Mouse (Mus musculus) 416B (cell line): Measurements from ENCODE around the gene Phka2.

Source experiments
- DNase-seq: peaks from one replicate; pipeline ENCODE4 v3.0.0; 2011; ENCODE audit warnings: low read depth

The Phka2 gene

GRCm38 (mm10) chrX:160502048-160503041 lies at the start of gene Phka2:
Phka2 (plus strand) TSS chrX:160502166.
- DNase-seq, result peak; percentile 89

GRCm38 (mm10) chrX:160455686-160456085 lies 46.3 kb upstream of the Phka2 start:
- DNase-seq, result peak; percentile 17

DNA sequence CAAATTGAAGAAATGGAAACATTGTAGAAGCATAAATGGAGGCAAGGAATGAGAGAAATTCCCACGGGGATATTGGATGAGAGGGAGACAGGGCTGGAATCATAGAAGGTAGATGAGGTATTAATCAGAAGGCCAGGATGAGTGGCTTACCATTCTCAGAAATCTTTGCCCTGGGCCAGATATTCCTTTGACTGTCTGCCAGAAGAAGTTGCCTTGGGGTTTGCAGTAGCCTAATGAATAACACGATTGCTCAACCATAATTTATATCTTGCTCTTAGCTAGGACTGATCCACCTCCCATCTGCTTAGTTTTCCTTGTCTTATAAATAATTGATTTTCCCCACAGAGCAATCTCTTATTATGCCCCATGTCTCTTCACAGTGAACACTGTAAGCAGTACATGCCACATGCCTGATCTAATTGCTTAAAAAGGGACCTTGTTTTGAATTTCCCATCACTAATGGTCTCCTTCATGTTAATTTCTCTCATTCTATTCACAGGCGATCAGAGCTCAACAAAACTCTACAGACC lies 30.6 kb upstream of the Phka2 start:
- no peak for DNase-seq

DNA sequence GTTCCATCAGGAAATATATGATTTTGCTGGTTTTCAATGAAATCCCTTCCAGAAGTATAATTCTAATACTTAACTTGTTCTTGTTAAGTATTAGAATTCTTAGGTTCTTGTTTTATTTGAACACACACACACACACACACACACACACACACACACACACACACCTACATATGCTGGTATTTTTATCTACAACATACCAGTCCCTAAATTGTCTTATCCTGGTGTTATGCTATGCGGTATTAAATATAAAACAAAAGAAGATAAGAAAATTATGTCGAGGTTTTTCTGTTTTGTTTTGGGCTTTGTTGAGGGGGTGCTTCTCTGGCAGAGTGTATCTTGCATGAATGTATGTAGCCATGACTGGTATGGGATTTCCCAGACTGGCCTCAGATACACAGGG lies 12.2 kb upstream of the Phka2 start:
- DNase-seq, result no peak

DNA sequence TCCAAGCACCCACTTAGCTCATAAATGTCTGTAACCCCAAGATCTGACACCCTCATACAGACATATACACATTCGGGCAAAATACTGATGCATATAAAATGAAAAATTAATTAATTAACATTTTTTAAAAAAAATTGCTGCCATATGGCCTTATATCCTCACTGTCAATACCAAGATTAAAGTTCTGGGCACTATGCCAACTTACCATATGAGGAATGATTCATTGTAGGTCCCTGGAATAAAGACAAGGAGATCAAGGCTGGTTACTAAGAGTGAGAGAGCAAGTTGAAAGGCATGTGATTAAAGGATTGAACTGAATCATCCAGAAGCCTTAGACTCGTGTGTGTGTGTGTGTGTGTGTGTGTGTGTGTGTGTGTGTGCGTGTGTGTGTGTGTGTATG lies 7.6 kb upstream of the Phka2 start:
- DNase-seq, result peak; percentile 60

DNA sequence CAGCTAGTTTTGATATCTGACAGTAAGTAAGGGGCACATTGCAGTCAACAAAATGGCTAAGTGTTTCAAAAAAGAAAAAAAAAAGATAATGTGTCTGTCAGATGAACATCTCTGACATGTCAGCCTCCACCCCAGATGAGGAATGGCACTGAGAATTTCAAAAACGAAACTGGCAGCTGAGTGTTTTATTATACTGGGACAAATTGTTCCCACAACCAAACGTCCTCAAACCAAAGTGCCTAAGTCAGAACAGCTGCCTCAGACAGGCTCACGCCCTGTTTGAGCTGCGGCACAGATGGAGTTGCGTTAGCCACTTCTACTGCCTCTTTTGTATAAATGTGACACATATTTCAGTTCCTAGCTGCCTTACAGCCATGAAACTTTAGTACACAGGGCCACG lies 7.0 kb upstream of the Phka2 start:
- no peak for DNase-seq

GRCm38 (mm10) chrX:160496473-160496872 lies 5.5 kb upstream of the Phka2 start:
- peak; percentile 74 for DNase-seq

GRCm38 (mm10) chrX:160501095-160501494 lies 871 bp upstream of the Phka2 start:
- DNase-seq, result no peak

DNA sequence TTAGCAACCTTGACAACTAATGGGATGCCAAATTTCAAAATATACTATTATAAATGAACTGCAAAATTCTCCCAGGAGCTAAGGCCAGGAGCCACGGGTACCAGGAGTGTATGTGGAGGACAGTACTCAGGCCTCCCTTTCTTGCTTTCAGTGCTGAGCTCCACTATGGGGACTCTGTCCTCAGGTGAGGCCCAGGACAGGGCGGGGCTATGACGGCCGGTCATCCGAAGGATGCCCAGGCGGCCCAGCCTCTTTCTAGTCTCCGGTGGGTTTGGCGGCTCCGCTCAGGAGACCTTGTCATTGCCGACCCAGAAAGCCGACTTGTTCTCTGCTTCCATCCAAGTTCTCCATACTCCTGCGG lies 299 bp upstream of the Phka2 start:
- no peak for DNase-seq

DNA sequence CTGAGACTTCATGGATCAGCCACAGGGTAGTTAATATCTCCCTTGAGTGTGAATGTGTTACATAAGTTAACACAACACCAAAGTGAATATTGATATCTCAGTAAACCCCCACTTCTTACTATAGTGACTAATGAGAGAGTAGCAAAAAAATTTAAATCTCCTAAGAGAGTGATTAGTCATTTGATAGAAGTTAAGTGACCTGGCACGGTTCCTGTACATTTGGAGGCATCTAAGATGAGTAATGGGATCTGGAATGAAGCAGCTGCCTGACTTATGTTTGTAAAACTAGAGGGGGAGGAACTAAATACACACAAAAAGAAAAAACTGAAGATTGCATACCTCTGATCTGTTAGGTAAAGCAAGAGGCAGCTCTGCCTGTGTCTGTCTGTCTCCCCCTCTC lies 7.1 kb downstream of the Phka2 start:
- peak; percentile 45 for DNase-seq

DNA sequence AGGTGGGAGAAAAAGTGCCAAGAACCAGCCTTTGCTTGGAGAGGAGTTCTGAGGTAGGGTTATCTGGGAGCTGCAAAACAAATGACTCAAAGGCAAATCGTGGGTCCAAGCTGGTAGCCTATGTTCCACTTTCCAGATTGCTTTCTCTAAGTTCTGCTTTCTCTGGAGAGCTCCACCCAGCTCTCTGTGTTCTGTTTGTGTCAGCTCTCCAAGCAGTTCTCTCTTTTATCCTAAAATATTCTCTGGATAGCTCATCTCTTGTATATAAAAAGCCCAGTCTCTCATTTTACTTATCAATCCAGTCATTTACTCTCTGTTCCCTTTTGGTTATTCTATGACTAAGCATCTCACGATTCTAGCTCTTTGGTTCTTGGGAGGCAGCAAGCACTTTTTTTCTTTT lies 8.2 kb downstream of the Phka2 start:
- peak; percentile 34 for DNase-seq

- DNase-seq, result peak; percentile 18
These were observed 14.1 kb downstream of the Phka2 start for GRCm38 (mm10) chrX:160516027-160516426.

- no peak for DNase-seq
These were observed 40.8 kb downstream of the Phka2 start for GRCm38 (mm10) chrX:160542772-160543171.

DNA sequence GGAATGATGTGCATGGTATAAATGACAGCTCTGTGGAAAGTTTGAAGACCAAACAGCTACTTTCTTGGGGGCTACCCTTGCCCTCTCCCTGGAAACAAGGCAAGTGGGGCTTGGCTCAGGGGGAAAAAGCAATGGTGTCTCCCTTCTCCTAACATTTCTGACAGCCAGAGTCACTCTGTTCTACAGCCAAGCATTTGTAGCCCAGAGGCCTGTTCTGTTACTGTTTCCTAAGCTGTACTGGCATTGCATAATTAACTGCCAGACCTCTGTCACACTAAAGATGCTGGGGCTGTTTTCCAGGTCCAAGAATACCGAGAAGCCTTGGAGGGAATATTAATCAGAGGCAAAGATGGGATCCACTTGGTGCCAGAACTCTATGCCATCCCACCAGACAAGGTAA lies 46.9 kb downstream of the Phka2 start:
- no peak for DNase-seq

- no peak for DNase-seq
These were observed 50.1 kb downstream of the Phka2 start for GRCm38 (mm10) chrX:160552066-160552465.

DNA sequence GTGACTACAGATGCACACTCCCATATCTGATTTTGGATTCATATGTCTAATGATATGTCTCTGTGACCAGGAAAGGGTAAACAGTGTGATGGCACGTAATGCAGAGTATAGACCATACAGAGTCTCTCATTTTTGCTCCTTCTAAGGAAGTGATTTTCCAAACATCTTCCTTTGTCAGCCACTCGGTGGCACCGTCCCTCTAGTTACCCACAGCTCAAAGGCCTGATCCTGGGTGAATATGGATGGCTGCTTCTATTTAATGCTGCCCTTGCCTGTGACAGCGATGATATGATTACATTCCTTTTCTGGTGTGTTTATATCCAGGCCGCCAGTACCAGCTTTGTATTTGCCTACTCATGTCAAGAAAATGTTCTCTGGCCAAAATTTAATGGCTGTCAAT lies 81.6 kb downstream of the Phka2 start:
- DNase-seq, result no peak

- DNase-seq, result no peak
These were observed 82.3 kb downstream of the Phka2 start for GRCm38 (mm10) chrX:160584148-160584838.

DNA sequence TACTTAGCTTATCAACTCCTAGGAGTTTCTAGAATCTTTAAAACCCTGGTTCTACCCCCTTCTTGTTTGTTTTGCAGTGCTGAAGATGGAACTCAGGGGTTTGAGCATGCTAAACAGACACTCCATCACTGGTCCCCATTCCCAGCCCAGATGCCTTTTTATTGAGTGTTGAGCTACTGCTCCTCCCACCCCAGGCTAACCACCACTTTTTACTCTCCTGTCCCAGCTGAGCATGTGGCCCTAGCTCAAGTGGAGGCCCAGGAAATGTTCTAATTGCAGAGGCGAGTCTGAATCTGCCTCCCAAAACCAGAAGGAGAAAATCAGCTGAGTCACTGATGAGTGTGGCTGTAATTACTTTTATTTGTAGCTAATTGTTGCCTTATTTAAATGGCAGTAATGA lies 83.1 kb downstream of the Phka2 start:
- no peak for DNase-seq

DNA sequence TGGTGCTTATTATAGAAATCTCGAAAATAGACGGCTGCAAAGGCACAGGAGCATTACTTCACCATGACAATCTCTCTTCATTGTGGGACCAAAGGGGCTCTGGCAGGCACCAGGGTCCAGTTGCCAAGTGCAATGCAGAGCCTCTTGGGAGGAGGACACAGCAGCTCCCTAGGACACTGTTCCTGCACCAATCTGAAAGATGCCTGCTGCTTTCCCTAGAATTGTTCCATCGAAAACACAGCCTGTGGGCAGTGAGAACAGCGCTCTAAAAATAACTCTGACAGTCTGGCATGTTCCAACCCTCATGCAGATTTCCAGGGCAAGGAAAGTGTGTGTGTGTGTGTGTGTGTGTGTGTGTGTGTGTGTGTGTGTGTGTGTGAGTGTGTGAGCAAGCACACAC lies 86.6 kb downstream of the Phka2 start:
- DNase-seq, result no peak

DNA sequence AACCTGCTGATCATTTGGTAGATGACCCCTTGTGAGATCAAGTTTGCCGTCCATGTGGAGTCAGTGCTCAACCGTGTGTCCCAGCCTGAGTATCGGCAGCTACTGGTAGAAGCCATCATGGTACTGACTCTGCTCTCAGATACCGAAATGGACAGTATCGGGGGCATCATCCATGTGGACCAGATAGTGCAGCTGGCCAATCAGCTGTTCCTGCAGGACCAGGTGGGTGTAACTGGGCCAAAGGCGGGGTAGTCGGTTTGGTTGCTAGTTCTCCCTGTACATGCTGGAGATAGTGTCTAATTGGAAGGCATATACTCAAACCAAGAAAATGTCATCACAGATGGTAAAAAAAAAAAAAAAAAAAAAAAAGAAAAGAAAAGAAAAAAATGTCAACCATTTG lies 88.2 kb downstream of the Phka2 start:
- no peak for DNase-seq

DNA sequence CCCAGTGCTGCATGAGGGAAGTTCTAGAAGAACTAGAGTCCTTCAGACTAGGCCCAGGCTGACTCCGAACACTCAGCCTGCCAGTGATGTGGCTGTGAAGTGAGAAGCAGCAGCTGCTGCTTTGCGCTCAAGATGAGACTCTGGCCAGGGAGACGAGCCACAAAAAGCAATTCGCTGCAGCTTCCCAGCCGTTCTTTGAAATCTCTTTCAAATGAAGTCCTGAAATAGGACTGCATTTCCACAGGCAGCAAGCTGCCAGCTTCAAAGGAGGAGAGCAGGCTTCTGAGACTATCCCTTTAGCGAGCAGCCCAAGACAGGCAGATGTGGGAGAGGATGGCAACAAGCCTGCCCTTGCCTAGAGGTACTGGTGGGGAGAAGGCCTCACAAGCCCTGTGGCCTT lies 91.0 kb downstream of the Phka2 start:
- DNase-seq, result no peak

DNA sequence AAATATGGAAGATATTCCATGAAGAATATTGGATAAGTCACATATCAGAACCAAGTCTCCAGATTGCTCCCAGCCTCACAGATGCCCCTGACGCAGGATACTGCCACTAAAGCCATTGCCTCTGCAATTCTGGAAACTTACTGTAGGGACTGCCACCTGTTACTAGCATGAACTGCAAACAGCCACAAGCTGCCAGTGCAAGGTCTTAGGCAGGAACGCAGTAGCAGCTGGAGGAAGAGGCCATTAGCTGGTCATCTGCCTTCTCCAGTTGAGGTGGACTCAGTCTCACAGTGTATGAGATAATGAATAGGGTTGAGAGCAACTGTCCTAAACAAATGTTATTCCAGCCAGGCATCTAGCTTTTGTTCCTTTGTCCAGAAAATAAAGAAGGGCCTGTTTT lies 96.1 kb downstream of the Phka2 start:
- DNase-seq, result no peak
